Mouse (Mus musculus): ENCODE data around the gene Pde4d. TPM values are rescaled to one million over a fixed set of nuclear protein-coding genes. Genes with fewer than 3 reads are reported as not detected.

The Pde4d gene
- polyA plus RNA-seq, 3 experiments from 2014 or later: 6.8 to 7.6 (median 7.4) TPM

GRCm38 (mm10) chr13:109581284-109582070, 1131.7 kb downstream of the Pde4d start:
- ATAC-seq: no peak

GRCm38 (mm10) chr13:109590048-109590447, 1140.3 kb downstream of the Pde4d start:
- ATAC-seq: no peak

- no peak for ATAC-seq
Observed at GRCm38 (mm10) chr13:109592192-109592797, 1142.5 kb downstream of the Pde4d start.

GRCm38 (mm10) chr13:109599711-109600110, 1150.0 kb downstream of the Pde4d start:
- ATAC-seq: no peak

GRCm38 (mm10) chr13:109604017-109604416, 1154.3 kb downstream of the Pde4d start:
- no peak for ATAC-seq

- no peak for ATAC-seq
Observed at GRCm38 (mm10) chr13:109605140-109605539, 1155.4 kb downstream of the Pde4d start.

GRCm38 (mm10) chr13:109609106-109609804, 1159.5 kb downstream of the Pde4d start:
- no peak for ATAC-seq

GRCm38 (mm10) chr13:109609805-109610187, 1160.0 kb downstream of the Pde4d start:
- ATAC-seq: no peak

GRCm38 (mm10) chr13:109610772-109611171, 1161.0 kb downstream of the Pde4d start:
- ATAC-seq: no peak

GRCm38 (mm10) chr13:109615213-109615784, 1165.6 kb downstream of the Pde4d start:
- no peak for ATAC-seq

- ATAC-seq: no peak
Observed at GRCm38 (mm10) chr13:109615785-109616281, 1166.1 kb downstream of the Pde4d start.

- no peak for ATAC-seq
Observed at GRCm38 (mm10) chr13:109619158-109619657, 1169.5 kb downstream of the Pde4d start.

GRCm38 (mm10) chr13:109622207-109622606, 1172.5 kb downstream of the Pde4d start:
- no peak for ATAC-seq

GRCm38 (mm10) chr13:109623201-109623600, 1173.5 kb downstream of the Pde4d start:
- no peak for ATAC-seq

- no peak for ATAC-seq
Observed at GRCm38 (mm10) chr13:109624772-109625349, 1175.1 kb downstream of the Pde4d start.

GRCm38 (mm10) chr13:109625466-109626129, 1175.8 kb downstream of the Pde4d start:
- ATAC-seq: no peak

- no peak for ATAC-seq
Observed at GRCm38 (mm10) chr13:109627265-109627664, 1177.5 kb downstream of the Pde4d start.

GRCm38 (mm10) chr13:109628606-109629005, 1178.9 kb downstream of the Pde4d start:
- ATAC-seq: no peak

- no peak for ATAC-seq
Observed at GRCm38 (mm10) chr13:109629216-109629615, 1179.5 kb downstream of the Pde4d start.

GRCm38 (mm10) chr13:109631399-109632026, 1181.8 kb downstream of the Pde4d start:
- ATAC-seq: no peak

- ATAC-seq: no peak
Observed at GRCm38 (mm10) chr13:109632387-109633036, 1182.8 kb downstream of the Pde4d start.

Measured in inflammation-experienced regulatory T-cells, adult 6 months (primary cell).